Mouse (Mus musculus) lung, postnatal 0 days (tissue): ENCODE measurements at regions not wholly inside any gene's neighbourhood (a gene's known extent, or its start where the extent isn't known, plus 50 kb on each side); places are given as distances from the start of the nearest gene placed in this dataset.
"Not testable (repeated sequence)": the region's sequence is repeated elsewhere in the genome, so short reads cannot be mapped to it uniquely, and the experiment has no call there.

ENCODE experiments used
- CTCF ChIP-seq: IDR thresholded peaks from 2 replicates; pipeline ENCODE4 v1.5.1; 2016; ENCODE audit warnings: antibody characterized with exemption, mild to moderate bottlenecking
- EP300 ChIP-seq: IDR thresholded peaks from 2 replicates; pipeline ENCODE4 v1.6.1; 2016; ENCODE audit warnings: antibody characterized with exemption, mild to moderate bottlenecking, control low read depth

DNA sequence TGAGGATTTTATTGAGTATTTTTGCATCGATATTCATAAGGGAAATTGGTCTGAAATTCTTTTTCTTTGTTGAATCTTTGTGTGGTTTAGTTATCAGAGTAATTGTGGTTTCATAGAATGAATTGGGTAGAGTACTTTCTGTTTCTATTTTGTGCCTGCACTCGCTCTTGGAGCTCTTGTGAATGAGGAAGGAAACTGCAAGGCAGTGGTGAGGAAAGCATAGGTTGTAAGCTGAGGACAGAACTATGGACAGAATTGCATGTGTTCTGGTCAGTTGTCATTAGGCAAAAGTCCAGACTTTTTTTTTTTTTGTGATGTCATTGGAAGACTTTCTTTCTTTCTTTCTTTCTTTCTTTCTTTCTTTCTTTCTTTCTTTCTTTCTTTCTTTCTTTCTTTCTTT, 100.8 kb upstream of the Stxbp6 start:
- not testable (repeated sequence) for TF ChIP-seq CTCF, EP300
